Mouse (Mus musculus) frontal cortex, adult 2 months (tissue): ENCODE measurements around the gene Gm614. TPM values are rescaled to one million over a fixed set of nuclear protein-coding genes. Genes with fewer than 3 reads are reported as not detected.

ENCODE experiments used
- DNase-seq, 2 experiments: peaks; one replicate each; pipeline ENCODE4 v3.0.0; 2022; ENCODE audit warnings: low spot score in 1 of 2; ENCODE audit errors: extremely low spot score in 1 of 2
- polyA plus RNA-seq: library from polyadenylated mRNA; depleted of rRNA; stranded (reverse); fragments of >200 nt; gene quantifications from 2 replicates; pipeline ENCODE4 v1.2.3, GENCODE M21; 2012; rRNA removed

Gm614 gene
- polyA plus RNA-seq, 1 experiment: not detected

GRCm38 (mm10) chrX:101260441-101261325 lies 3.1 kb downstream of the Gm614 start:
- no peak for DNase-seq

GRCm38 (mm10) chrX:101256603-101257002 lies 7.2 kb downstream of the Gm614 start:
- peak in 1 of 2 experiments; percentile 4 for DNase-seq

- DNase-seq: no peak
Observed at GRCm38 (mm10) chrX:101254740-101255139, 9.1 kb downstream of the Gm614 start.

GRCm38 (mm10) chrX:101253952-101254729 lies 9.7 kb downstream of the Gm614 start, which contains the start of gene Foxo4:
Gene Foxo4, plus strand, starts transcription at chrX:101254528.
- DNase-seq: peak; percentile 76 to 90

GRCm38 (mm10) chrX:101245011-101245410 lies 18.8 kb downstream of the Gm614 start:
- no peak for DNase-seq

- no peak for DNase-seq
Observed at GRCm38 (mm10) chrX:101222796-101223162, 41.0 kb downstream of the Gm614 start.

GRCm38 (mm10) chrX:101221834-101222795 lies 41.7 kb downstream of the Gm614 start, which contains the start of gene Snx12:
Gene Snx12, minus strand, starts transcription at chrX:101222563.
- peak; percentile 87 to 92 for DNase-seq

Other genes with a start within 250 kb of the Gm614 start
- gene Tex11, start 204.3 kb downstream of the Gm614 start, polyA plus RNA-seq: 0.06 and 0.10 TPM in 2 replicates
- gene Slc7a3, start 178.0 kb downstream of the Gm614 start, polyA plus RNA-seq: 6.4 and 8.1 TPM in 2 replicates
- gene Snx12, start 41.4 kb downstream of the Gm614 start, polyA plus RNA-seq: 33.4 and 33.6 TPM in 2 replicates
- 11.5 and 12.2 TPM in 2 replicates for gene Foxo4, start 9.5 kb downstream of the Gm614 start, polyA plus RNA-seq
- gene Il2rg, start 4.3 kb upstream of the Gm614 start, polyA plus RNA-seq: 3.8 and 4.3 TPM in 2 replicates
- not detected in 2 replicates for gene Gm20489, start 5.0 kb upstream of the Gm614 start, polyA plus RNA-seq
- 38.8 and 48.1 TPM in 2 replicates for gene Med12, start 10.0 kb upstream of the Gm614 start, polyA plus RNA-seq
- gene Nlgn3, start 35.2 kb upstream of the Gm614 start, polyA plus RNA-seq: 51.7 and 58.2 TPM in 2 replicates
- 15.3 and 17.3 TPM in 2 replicates for gene Gjb1, start 112.4 kb upstream of the Gm614 start, polyA plus RNA-seq
- 182 and 236 TPM in 2 replicates for gene Zmym3, start 156.9 kb upstream of the Gm614 start, polyA plus RNA-seq
- 157 and 159 TPM in 2 replicates for gene Nono, start 165.3 kb upstream of the Gm614 start, polyA plus RNA-seq
- 1.7 and 2.0 TPM in 2 replicates for gene Itgb1bp2, start 185.1 kb upstream of the Gm614 start, polyA plus RNA-seq